ENCODE assay signal across 8 mouse cellular contexts in genomic region chr6:97486813-97487361, GRCm38 (mm10).
DNase-seq lines count a peak whose midpoint lies in the region; ATAC-seq lines count a peak whose summit lies in the region.

No protein-coding gene starts in this region.

- H3K4me2 ChIP-seq in embryonic facial prominence, embryonic 15.5 days (replicated peaks): peak overlapping the region; percentile 97
- peak overlapping the region; percentile 94 for H3K4me2 ChIP-seq in hindbrain, embryonic 16.5 days (ENCODE audit: low read length)

- peak; percentile 20 for DNase-seq in gastrocnemius, adult 18-20 months (ENCODE audit: low spot score)
- DNase-seq in gastrocnemius, postnatal 4 days (ENCODE audit: low spot score in 2 of 2): no peak
- no peak for DNase-seq in thymus, postnatal 36 days
- no peak for DNase-seq in urinary bladder, postnatal 4 days (ENCODE audit: low spot score in 2 of 2)

- peak overlapping the region; percentile 47 for H3K4me3 ChIP-seq in embryonic facial prominence, embryonic 15.5 days (replicated peaks)
- H3K4me3 ChIP-seq in hindbrain, embryonic 16.5 days (ENCODE audit: low read length): peak overlapping the region; percentile 50
- H3K4me3 ChIP-seq in macrophage (ENCODE audit: inconsistent target): peak overlapping the region; percentile 89

- no peak overlapping the region for H3K9ac ChIP-seq in embryonic facial prominence, embryonic 15.5 days
- H3K9ac ChIP-seq in hindbrain, embryonic 16.5 days (ENCODE audit: low read depth, low read length): peak overlapping the region; percentile 62

- H3K79me2 ChIP-seq in macrophage (ENCODE audit: inconsistent target): peaks cover 58% of the 10 kb centered on the region

- H3K9me3 ChIP-seq in embryonic facial prominence, embryonic 15.5 days (replicated peaks): no peaks in the 10 kb centered on the region
- no peaks in the 10 kb centered on the region for H3K9me3 ChIP-seq in hindbrain, embryonic 16.5 days (ENCODE audit: control insufficient read depth, low read length)

- H3K27me3 ChIP-seq in embryonic facial prominence, embryonic 15.5 days: no peaks in the 10 kb centered on the region
- no peaks in the 10 kb centered on the region for H3K27me3 ChIP-seq in hindbrain, embryonic 16.5 days (replicated peaks; ENCODE audit: control insufficient read depth, insufficient read depth, low read length)

- peaks cover 20% of the 10 kb centered on the region for H3K4me1 ChIP-seq in embryonic facial prominence, embryonic 15.5 days
- peaks cover 19% of the 10 kb centered on the region for H3K4me1 ChIP-seq in hindbrain, embryonic 16.5 days (ENCODE audit: control insufficient read depth, insufficient read depth, low read depth, low read length)

- ATAC-seq in embryonic facial prominence, embryonic 15.5 days (ENCODE audit: insufficient number of reproducible peaks, low FRiP score, low TSS enrichment, low read depth): no peak
- no peak for ATAC-seq in hindbrain, embryonic 16.5 days
- ATAC-seq in monocyte, adult 5-6 weeks (replicated peaks; ENCODE audit: insufficient number of reproducible peaks, low FRiP score, low TSS enrichment, poor library complexity, severe bottlenecking): no peak

- WGBS in embryonic facial prominence, embryonic 15.5 days: 10% methylated on average over 11 of the region's 11 CpGs
- WGBS in hindbrain, embryonic 16.5 days: 19% methylated on average over 11 of the region's 11 CpGs
- WGBS in macrophage (ENCODE audit: missing documents): 36% methylated on average over 11 of the region's 11 CpGs

- H3K36me3 ChIP-seq in embryonic facial prominence, embryonic 15.5 days: no peaks in the 10 kb centered on the region
- no peaks in the 10 kb centered on the region for H3K36me3 ChIP-seq in hindbrain, embryonic 16.5 days (ENCODE audit: control insufficient read depth, insufficient read depth, low read length)
- H3K36me3 ChIP-seq in macrophage (ENCODE audit: inconsistent target): peaks cover 6% of the 10 kb centered on the region; the same call in 1 of the 2 replicates

- H3K27ac ChIP-seq in embryonic facial prominence, embryonic 15.5 days (replicated peaks): no peak overlapping the region
- H3K27ac ChIP-seq in hindbrain, embryonic 16.5 days (ENCODE audit: low read depth, low read length): no peak overlapping the region
- H3K27ac ChIP-seq in macrophage: peak overlapping the region; percentile 78
